Mouse (Mus musculus) small intestine, adult 2 months (tissue): ENCODE results near the gene Ing1. TPM values are rescaled to one million over a fixed set of nuclear protein-coding genes. Genes with fewer than 3 reads are reported as not detected.
A peak's percentile ranks its signal among the peaks of the same experiment; 100 is the strongest.

ENCODE experiments used
- H3K27ac ChIP-seq: fragments of 200-500 bp; 2 replicates; pipeline ENCODE4 v1.5.1; 2012; ENCODE audit warnings: low read depth, low read length, control low read depth, inconsistent platforms; ENCODE audit not compliant: insufficient read depth
- H3K27me3 ChIP-seq: fragments of 200-500 bp; 2 replicates; pipeline ENCODE4 v1.6.1; 2012; ENCODE audit warnings: mild to moderate bottlenecking, moderate library complexity, low read length, inconsistent platforms; ENCODE audit not compliant: control insufficient read depth, insufficient read depth
- H3K36me3 ChIP-seq: fragments of 200-500 bp; 2 replicates; pipeline ENCODE4 v1.6.1; 2012; ENCODE audit warnings: mild to moderate bottlenecking, low read length, control low read depth, inconsistent platforms; ENCODE audit not compliant: control insufficient read depth, insufficient read depth
- H3K4me1 ChIP-seq: fragments of 200-500 bp; 2 replicates; pipeline ENCODE4 v1.6.1; 2012; ENCODE audit warnings: low read length, inconsistent platforms, mixed read lengths; ENCODE audit not compliant: control insufficient read depth, insufficient read depth, insufficient read length
- H3K4me3 ChIP-seq: fragments of 200-500 bp; 2 replicates; pipeline ENCODE4 v1.5.1; 2012; ENCODE audit warnings: low read depth, mild to moderate bottlenecking, control low read depth, inconsistent platforms, low read length, moderate library complexity
- CTCF ChIP-seq: fragments of 200-500 bp; IDR thresholded peaks from 2 replicates; pipeline ENCODE4 v1.5.1; 2012; ENCODE audit warnings: low read depth, mild to moderate bottlenecking, control low read depth, inconsistent platforms, low read length, moderate library complexity, mixed read lengths; ENCODE audit not compliant: insufficient replicate concordance, insufficient read length; ENCODE audit errors: extremely low read depth
- POLR2A ChIP-seq: fragments of 200-500 bp; IDR thresholded peaks from 2 replicates; pipeline ENCODE4 v1.6.1; 2012; ENCODE audit warnings: low read depth, mild to moderate bottlenecking, control low read depth, inconsistent platforms, low read length, moderate library complexity
- WGBS: fragments of 180-500 bp; shearing (Covaris S2); methylation state at CpG from one replicate; pipeline ENCODE4 v1.1.7; 2018; 5-methylcytosine and 5-hydroxymethylcytosine counted together
- polyA plus RNA-seq: library from polyadenylated mRNA; depleted of rRNA; stranded (reverse); fragments of >200 nt; gene quantifications from 2 replicates; pipeline ENCODE4 v1.2.3, GENCODE M21; 2012

The Ing1 gene
- polyA plus RNA-seq, 1 experiment, result 13.2 TPM

DNA sequence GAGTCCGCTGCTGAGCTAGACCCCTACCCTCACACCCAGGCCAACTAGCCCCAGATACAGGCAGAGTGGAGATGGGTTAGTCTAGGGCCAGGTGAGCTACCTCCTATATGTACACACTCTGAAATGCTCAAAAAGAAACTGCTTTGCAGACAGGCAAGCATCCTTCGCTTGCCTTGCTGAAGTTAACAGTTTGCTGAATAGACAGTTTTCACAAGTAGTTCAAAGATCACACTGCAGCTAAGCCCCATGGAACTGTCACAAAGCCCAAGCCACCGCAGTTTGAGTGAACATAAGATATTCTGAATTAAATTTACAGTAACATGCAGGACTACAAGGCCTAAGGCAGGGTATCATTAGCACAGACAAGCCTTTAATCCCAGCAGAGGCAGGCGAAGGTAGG, 16.3 kb upstream of the Ing1 start:
- H3K36me3 ChIP-seq, result peaks cover 42% of the 10 kb centered on the region
- no peak for TF ChIP-seq CTCF
- no peak for TF ChIP-seq POLR2A
- 93% methylated on average over 4 of the region's 4 CpGs for WGBS
- H3K4me3 ChIP-seq, result no peak overlapping the region
- H3K27me3 ChIP-seq, result no peaks in the 10 kb centered on the region
- no peak overlapping the region for H3K27ac ChIP-seq
- no peaks in the 10 kb centered on the region for H3K4me1 ChIP-seq

DNA sequence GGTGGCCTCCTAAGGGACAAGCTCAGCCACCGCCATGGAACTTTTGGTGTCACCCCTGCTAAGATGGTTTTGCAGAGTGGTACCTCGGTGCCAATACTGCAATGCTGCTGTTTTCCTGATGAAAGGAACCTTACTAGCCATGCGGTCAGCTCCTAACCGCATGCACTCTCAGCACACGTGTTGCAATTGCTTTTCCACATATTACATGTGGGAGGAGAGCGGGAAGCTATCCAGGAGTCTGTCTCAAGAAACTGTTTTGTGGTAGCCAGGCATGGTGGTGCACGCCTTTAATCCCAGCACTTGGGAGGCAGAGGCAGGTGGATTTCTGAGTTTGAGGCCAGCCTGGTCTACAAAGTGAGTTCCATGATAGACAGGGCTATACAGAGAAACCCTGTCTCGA, 15.2 kb upstream of the Ing1 start:
- no peaks in the 10 kb centered on the region for H3K27me3 ChIP-seq
- WGBS, result 97% methylated on average over 8 of the region's 8 CpGs
- H3K36me3 ChIP-seq, result peaks cover 39% of the 10 kb centered on the region
- H3K4me3 ChIP-seq, result no peak overlapping the region
- no peak overlapping the region for H3K27ac ChIP-seq
- H3K4me1 ChIP-seq, result no peaks in the 10 kb centered on the region
- TF ChIP-seq POLR2A (no peak), CTCF (no peak)

DNA sequence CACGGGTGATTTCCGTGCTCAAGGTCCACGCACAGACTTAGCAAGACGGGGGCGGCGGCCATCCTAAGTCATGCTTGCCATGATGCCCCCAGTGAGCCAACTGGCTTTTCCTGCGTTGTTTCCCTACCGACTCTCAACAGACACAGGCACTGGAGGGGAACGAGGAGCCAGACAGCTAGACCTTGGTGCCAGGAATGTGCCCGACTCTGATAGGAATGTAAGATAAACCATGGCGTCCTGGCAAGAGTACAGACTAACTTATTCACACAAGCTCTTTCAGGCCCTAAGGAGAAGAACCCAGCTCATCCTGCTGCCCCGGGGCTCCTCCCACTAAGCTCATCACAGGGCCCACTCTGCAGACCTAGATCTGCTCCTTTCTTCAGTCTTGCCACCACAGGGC, 13.3 kb upstream of the Ing1 start:
- TF ChIP-seq POLR2A (no peak), CTCF (no peak)
- no peak overlapping the region for H3K27ac ChIP-seq
- WGBS, result 93% methylated on average over 12 of the region's 12 CpGs
- peaks cover 32% of the 10 kb centered on the region for H3K36me3 ChIP-seq
- H3K4me3 ChIP-seq, result no peak overlapping the region
- no peaks in the 10 kb centered on the region for H3K4me1 ChIP-seq
- no peaks in the 10 kb centered on the region for H3K27me3 ChIP-seq

DNA sequence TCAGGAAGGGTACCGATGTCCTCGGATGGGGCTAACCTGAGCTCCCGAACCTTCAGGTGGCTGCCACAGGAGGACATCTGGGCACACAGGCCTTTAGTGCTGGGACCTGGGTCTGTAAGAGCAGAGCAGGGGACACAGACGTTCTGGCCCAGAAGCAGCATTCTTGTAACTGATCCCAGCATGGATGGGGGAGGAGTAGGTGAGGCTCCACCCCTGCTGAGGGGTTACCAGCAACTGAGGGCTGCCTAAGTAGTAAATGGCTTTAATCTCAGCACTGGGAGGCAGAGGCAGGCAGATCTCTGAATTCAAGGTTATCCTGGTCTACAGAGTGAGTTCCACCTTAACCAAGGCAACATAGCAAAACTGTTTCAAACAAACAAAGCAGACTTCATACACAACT, 12.5 kb upstream of the Ing1 start:
- Histone ChIP-seq H3K27ac (no peak overlapping the region), H3K36me3 (peaks cover 32% of the 10 kb centered on the region), H3K27me3 (no peaks in the 10 kb centered on the region), H3K4me1 (no peaks in the 10 kb centered on the region), H3K4me3 (no peak overlapping the region)
- TF ChIP-seq CTCF (no peak), POLR2A (no peak)
- 90% methylated on average over 4 of the region's 4 CpGs for WGBS

DNA sequence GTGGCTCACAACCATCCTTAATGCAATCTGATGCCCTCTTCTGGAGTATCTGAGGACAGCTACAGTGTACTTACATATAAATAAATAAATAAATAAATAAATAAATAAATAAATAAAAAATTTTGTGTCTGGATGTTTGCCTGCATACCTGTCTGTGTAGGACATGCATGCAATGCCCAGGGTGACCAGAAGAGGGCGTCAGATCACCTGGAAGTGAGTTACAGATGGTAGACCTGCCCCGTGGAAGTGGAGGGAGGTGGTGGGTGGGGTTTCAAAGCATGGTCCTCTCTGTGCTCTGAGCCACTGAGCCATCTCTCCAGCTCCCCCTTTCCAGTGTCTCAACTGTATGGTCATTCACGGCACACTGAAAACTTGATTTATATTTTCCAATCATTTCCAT, 11.0 kb upstream of the Ing1 start:
- no peak for TF ChIP-seq POLR2A
- TF ChIP-seq CTCF, result peak; percentile 73; the same call in 1 of the 2 replicates
- no peaks in the 10 kb centered on the region for H3K27me3 ChIP-seq
- no peak overlapping the region for H3K27ac ChIP-seq
- H3K36me3 ChIP-seq, result peaks cover 28% of the 10 kb centered on the region
- H3K4me1 ChIP-seq, result no peaks in the 10 kb centered on the region; the same call in 1 of the 2 replicates
- no peak overlapping the region for H3K4me3 ChIP-seq
- WGBS, result 44% methylated on average over 3 of the region's 3 CpGs

DNA sequence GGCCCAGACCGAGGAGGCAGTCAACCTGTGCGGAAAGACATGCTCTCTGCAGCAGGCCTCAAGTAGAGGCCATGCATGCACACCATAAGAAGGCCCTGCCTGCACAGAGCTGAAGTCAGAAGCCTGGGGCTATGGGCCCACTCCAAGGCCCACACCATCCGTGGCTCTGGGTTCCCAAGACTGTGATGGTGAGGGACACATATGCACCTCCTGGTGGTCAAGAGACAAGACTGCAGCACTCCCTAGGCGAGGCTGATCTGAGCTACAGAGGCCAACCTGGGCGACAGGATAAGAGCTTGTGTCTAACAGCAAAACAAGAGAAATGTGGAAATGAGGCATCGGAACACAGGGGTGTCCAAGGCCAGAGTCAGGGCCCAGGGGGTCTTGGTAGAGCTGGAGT, 8.3 kb upstream of the Ing1 start:
- WGBS, result 73% methylated on average over 6 of the region's 6 CpGs
- H3K36me3 ChIP-seq, result peaks cover 15% of the 10 kb centered on the region
- no peak overlapping the region for H3K27ac ChIP-seq
- H3K4me3 ChIP-seq, result no peak overlapping the region
- no peaks in the 10 kb centered on the region for H3K27me3 ChIP-seq
- TF ChIP-seq POLR2A, result no peak
- TF ChIP-seq CTCF, result peak; percentile 16; the same call in 1 of the 2 replicates
- H3K4me1 ChIP-seq, result peaks cover 6% of the 10 kb centered on the region

DNA sequence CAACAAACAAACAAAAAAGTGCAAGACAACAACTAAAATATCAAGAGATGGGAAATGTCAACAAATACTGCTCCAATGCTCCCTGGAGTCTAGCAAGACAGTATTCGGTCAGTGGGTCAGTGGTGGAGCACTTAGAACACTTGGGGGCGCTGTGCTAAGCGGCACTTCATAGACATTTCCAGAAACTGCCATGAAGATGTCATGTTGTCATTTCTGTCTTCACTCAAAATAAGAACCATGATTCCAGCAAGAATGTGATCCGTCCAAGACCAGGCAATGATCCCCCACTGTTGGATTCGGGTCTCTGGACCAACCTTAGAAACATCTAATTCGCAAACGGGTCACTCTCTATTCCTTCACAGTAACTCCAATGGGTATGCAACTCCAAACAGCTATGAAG, 5.7 kb upstream of the Ing1 start:
- peak overlapping the region; percentile 92; the same call in 1 of the 2 replicates for H3K27ac ChIP-seq
- TF ChIP-seq CTCF, result peak; percentile 70; the same call in 1 of the 2 replicates
- TF ChIP-seq POLR2A, result no peak
- H3K4me1 ChIP-seq, result peaks cover 8% of the 10 kb centered on the region
- no peaks in the 10 kb centered on the region for H3K27me3 ChIP-seq
- no peak overlapping the region for H3K4me3 ChIP-seq
- peaks cover 9% of the 10 kb centered on the region for H3K36me3 ChIP-seq
- WGBS, result 7% methylated on average over 7 of the region's 7 CpGs
